Mouse (Mus musculus): ENCODE measurements around the gene Cela2a. TPM values are rescaled to one million over a fixed set of nuclear protein-coding genes. Genes with fewer than 3 reads are reported as not detected.

The Cela2a gene
- total and polyA plus RNA-seq, 2 experiments from 2014 or later = not detected

DNA sequence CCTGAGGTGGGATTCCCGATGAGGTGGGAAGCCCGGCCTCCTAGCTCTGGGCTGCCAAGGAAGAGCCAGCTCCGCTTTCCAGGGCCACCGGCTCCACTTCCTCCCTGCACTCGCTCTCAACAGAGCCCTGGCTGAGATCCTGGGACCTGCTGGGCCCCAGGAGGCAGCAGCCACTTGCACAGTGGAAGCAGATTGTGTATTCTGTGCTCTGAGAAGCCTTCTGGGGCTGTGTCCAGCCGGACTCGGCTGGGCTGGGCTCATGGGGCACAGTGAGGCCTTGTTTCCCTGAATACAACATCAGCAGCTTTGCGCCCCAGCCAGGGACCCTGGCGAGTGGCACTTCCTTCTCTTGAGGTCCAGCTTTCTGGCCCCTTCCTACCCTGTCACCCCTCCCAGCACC lies 45.9 kb upstream of the Cela2a start:
- peak; percentile 82 for DNase-seq (ENCODE audit: low spot score)
- Histone ChIP-seq H3K4me3 (ENCODE audit: low read depth, low read length) (peak overlapping the region; percentile 83; the same call in 1 of the 2 replicates), H3K4me1 (ENCODE audit: insufficient read depth, low read length) (peaks cover 15% of the 10 kb centered on the region; the same call in 1 of the 2 replicates), H3K9me3 (ENCODE audit: low read length) (no peaks in the 10 kb centered on the region), H3K36me3 (ENCODE audit: insufficient read depth, low read length) (no peaks in the 10 kb centered on the region; the same call in 1 of the 2 replicates), H3K9ac (replicated peaks; ENCODE audit: low read length, poor library complexity, severe bottlenecking) (0 out of 2 replicates have a peak overlapping the region, but pooled peaks have one; percentile 14), H3K27ac (ENCODE audit: low read depth, low read length) (peak overlapping the region; percentile 43; the same call in 1 of the 2 replicates), H3K4me2 (ENCODE audit: low read depth, low read length, poor library complexity, severe bottlenecking) (peak overlapping the region; percentile 70), H3K27me3 (ENCODE audit: insufficient read depth, low read length) (no peaks in the 10 kb centered on the region)
- no peak; the same call in 1 of the 2 replicates for TF ChIP-seq CTCF (IDR thresholded peaks at IDR 0.05)
- ATAC-seq (ENCODE audit: low FRiP score) = peak; percentile 17; the same call in 1 of the 2 replicates
- WGBS = 44% methylated on average over 9 of the region's 9 CpGs

- peak overlapping the region; percentile 43; the same call in 1 of the 2 replicates for H3K27ac ChIP-seq (ENCODE audit: low read depth, low read length)
- H3K4me3 ChIP-seq (ENCODE audit: low read depth, low read length) = no peak overlapping the region
- no peak for ATAC-seq (ENCODE audit: low FRiP score)
- no peak overlapping the region for H3K9ac ChIP-seq (replicated peaks; ENCODE audit: low read length, poor library complexity, severe bottlenecking)
- H3K4me1 ChIP-seq (ENCODE audit: insufficient read depth, low read length) = peaks cover 18% of the 10 kb centered on the region; the same call in 1 of the 2 replicates
- no peaks in the 10 kb centered on the region for H3K27me3 ChIP-seq (ENCODE audit: insufficient read depth, low read length)
- H3K36me3 ChIP-seq (ENCODE audit: insufficient read depth, low read length) = no peaks in the 10 kb centered on the region; the same call in 1 of the 2 replicates
- no peak for DNase-seq (ENCODE audit: low spot score)
- TF ChIP-seq CTCF (IDR thresholded peaks at IDR 0.05) = no peak
- WGBS = 84% methylated on average over 3 of the region's 3 CpGs
- H3K4me2 ChIP-seq (ENCODE audit: low read depth, low read length, poor library complexity, severe bottlenecking) = peak overlapping the region; percentile 70
- no peaks in the 10 kb centered on the region for H3K9me3 ChIP-seq (ENCODE audit: low read length)
Observed at GRCm38 (mm10) chr4:141871333-141871725, 45.4 kb upstream of the Cela2a start.

DNA sequence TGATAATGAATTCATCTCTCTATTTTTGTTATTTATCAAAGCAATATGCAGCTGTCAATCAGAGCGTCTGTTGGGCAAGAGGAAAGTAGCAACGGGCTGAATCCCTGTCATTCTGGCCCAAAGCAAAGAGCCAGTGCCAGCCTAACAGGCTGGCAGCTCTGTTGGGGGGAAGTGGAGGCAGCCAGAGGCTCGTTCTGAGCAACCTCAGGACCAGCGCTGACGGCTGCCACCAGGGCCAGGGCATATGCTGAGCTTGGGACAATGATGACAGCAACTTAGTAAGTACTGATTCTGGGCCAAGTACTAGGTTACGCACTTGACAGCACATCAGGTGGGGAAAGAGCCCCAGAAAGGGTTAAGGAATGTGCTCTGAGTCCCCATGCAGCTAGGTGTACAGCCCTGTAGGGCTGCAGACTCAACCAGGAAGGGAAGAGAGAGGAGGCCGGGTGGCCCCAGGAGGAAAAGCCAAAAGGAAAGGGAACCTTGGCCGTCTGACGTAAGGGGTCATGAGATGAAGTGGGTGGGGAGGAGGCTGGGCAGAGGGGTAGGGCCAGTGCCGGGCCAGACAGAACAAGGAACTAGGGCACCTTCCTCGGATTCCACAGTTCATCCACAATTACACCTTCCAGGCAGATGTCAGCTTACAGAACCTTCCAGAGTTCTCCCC lies 44.8 kb upstream of the Cela2a start:
- 55% methylated on average over 11 of the region's 11 CpGs for WGBS
- Histone ChIP-seq H3K4me2 (ENCODE audit: low read depth, low read length, poor library complexity, severe bottlenecking) (no peak overlapping the region), H3K9ac (replicated peaks; ENCODE audit: low read length, poor library complexity, severe bottlenecking) (no peak overlapping the region; the same call in 1 of the 2 replicates), H3K36me3 (ENCODE audit: insufficient read depth, low read length) (no peaks in the 10 kb centered on the region; the same call in 1 of the 2 replicates), H3K4me3 (ENCODE audit: low read depth, low read length) (no peak overlapping the region), H3K9me3 (ENCODE audit: low read length) (no peaks in the 10 kb centered on the region), H3K4me1 (ENCODE audit: insufficient read depth, low read length) (peaks cover 18% of the 10 kb centered on the region; the same call in 1 of the 2 replicates), H3K27me3 (ENCODE audit: insufficient read depth, low read length) (no peaks in the 10 kb centered on the region), H3K27ac (ENCODE audit: low read depth, low read length) (no peak overlapping the region)
- no peak for TF ChIP-seq CTCF (IDR thresholded peaks at IDR 0.05)
- DNase-seq (ENCODE audit: low spot score) (peak; percentile 58), ATAC-seq (ENCODE audit: low FRiP score) (no peak)

DNA sequence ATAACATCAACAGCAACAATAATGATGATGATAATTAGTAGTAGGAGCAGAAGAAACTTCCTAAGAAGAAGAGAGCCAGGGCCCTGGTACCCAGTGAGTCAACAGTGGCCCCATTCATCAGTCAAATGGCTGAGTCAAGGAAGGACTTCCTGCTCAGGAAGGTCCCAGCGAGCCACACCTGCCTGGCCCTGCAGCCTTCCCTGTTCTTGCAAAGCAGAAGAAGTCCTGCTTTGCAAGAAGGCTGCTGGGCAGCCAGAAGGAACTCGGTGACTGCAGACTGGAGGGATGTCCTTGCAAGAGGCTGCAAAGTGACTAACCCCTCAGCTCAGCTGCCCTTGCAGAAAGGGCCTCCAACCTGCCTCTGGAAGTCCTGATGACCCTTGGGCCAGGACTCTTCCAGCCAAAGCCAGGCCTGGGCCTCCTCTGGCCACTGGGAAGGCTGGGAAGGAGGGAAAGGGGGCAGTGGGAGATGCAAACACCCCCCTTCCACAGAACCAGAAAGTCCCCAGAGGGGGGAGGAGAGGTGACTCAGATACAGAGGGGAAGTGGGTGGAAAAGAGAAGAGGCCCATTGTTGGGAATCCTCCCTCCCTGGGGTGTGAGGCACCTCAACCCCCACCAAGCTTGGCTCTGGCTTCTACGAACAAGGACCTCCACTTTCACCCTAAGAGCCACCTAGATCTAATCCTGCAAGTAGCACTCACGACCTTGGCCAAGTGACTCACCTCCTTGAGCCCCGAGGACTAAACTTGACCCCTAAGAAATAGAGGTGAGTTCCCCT lies 43.7 kb upstream of the Cela2a start:
- DNase-seq (ENCODE audit: low spot score) = no peak
- Histone ChIP-seq H3K9me3 (ENCODE audit: low read length) (no peaks in the 10 kb centered on the region), H3K4me2 (ENCODE audit: low read depth, low read length, poor library complexity, severe bottlenecking) (no peak overlapping the region), H3K4me1 (ENCODE audit: insufficient read depth, low read length) (peaks cover 18% of the 10 kb centered on the region; the same call in 1 of the 2 replicates), H3K9ac (replicated peaks; ENCODE audit: low read length, poor library complexity, severe bottlenecking) (no peak overlapping the region), H3K27me3 (ENCODE audit: insufficient read depth, low read length) (no peaks in the 10 kb centered on the region), H3K36me3 (ENCODE audit: insufficient read depth, low read length) (no peaks in the 10 kb centered on the region; the same call in 1 of the 2 replicates), H3K27ac (ENCODE audit: low read depth, low read length) (no peak overlapping the region), H3K4me3 (ENCODE audit: low read depth, low read length) (no peak overlapping the region)
- TF ChIP-seq CTCF (IDR thresholded peaks at IDR 0.05) = no peak
- no peak for ATAC-seq (ENCODE audit: low FRiP score)
- WGBS = 82% methylated on average over 5 of the region's 5 CpGs

DNA sequence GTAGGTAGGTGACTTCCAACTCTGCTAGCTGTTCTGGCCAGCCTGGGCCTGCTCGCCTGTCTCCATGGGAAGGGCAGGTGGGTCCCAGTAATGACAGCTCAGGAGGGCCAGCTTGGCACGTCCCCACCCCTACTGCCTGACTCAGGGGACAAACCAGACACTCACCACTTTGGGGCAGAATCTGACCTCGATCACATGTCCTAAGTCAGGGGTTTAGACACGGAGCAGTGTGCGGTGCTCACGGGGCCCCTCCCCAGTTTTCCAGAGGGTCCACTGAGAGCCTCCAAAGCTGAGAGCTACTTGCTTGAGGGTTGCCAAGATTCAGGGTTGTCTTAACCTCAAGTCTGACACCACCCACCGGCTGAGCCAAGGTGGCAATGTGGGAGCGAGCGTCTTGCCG lies 42.1 kb upstream of the Cela2a start:
- Histone ChIP-seq H3K36me3 (ENCODE audit: insufficient read depth, low read length) (no peaks in the 10 kb centered on the region; the same call in 1 of the 2 replicates), H3K4me2 (ENCODE audit: low read depth, low read length, poor library complexity, severe bottlenecking) (no peak overlapping the region), H3K4me1 (ENCODE audit: insufficient read depth, low read length) (peaks cover 18% of the 10 kb centered on the region; the same call in 1 of the 2 replicates), H3K27ac (ENCODE audit: low read depth, low read length) (no peak overlapping the region), H3K27me3 (ENCODE audit: insufficient read depth, low read length) (no peaks in the 10 kb centered on the region), H3K4me3 (ENCODE audit: low read depth, low read length) (no peak overlapping the region), H3K9me3 (ENCODE audit: low read length) (no peaks in the 10 kb centered on the region), H3K9ac (replicated peaks; ENCODE audit: low read length, poor library complexity, severe bottlenecking) (no peak overlapping the region)
- ATAC-seq (ENCODE audit: low FRiP score) (no peak), DNase-seq (ENCODE audit: low spot score) (no peak)
- WGBS = 73% methylated on average over 10 of the region's 10 CpGs
- TF ChIP-seq CTCF (IDR thresholded peaks at IDR 0.05) = no peak
